Mouse (Mus musculus) stomach, postnatal 0 days (tissue): ENCODE measurements around the gene Rabgap1l. TPM values are rescaled to one million over a fixed set of nuclear protein-coding genes. Genes with fewer than 3 reads are reported as not detected.

Source experiments
- ATAC-seq: fragments of 200-750 bp; cut with Nextera tagmentation; 2 replicates; pipeline ENCODE4 v1.8.0; 2017; ENCODE audit not compliant: low FRiP score, low TSS enrichment
- DNase-seq: peaks from one replicate; pipeline ENCODE4 v3.0.0-alpha.2; 2016; ENCODE audit warnings: low spot score
- H3K27ac ChIP-seq: fragments of 300-500 bp; sonication (generic); replicated peaks from 2 replicates; pipeline ENCODE4 v1.5.1; 2014; ENCODE audit warnings: mild to moderate bottlenecking, control low read depth
- H3K27me3 ChIP-seq: fragments of 300-500 bp; sonication (generic); 2 replicates; pipeline ENCODE4 v1.6.1; 2014; ENCODE audit warnings: low read length; ENCODE audit not compliant: control insufficient read depth, insufficient read depth
- H3K36me3 ChIP-seq: fragments of 300-500 bp; sonication (generic); 2 replicates; pipeline ENCODE4 v1.6.1; 2014; ENCODE audit warnings: low read length, mixed read lengths; ENCODE audit not compliant: control insufficient read depth, insufficient read depth
- H3K4me1 ChIP-seq: fragments of 300-500 bp; sonication (generic); replicated peaks from 2 replicates; pipeline ENCODE4 v1.6.1; 2014; ENCODE audit warnings: antibody characterized with exemption; ENCODE audit not compliant: control insufficient read depth, insufficient read depth
- H3K4me2 ChIP-seq: fragments of 300-500 bp; sonication (generic); replicated peaks from 2 replicates; pipeline ENCODE4 v1.6.1; 2014; ENCODE audit warnings: low read depth, mild to moderate bottlenecking, control low read depth, moderate library complexity
- H3K4me3 ChIP-seq: fragments of 300-500 bp; sonication (generic); 2 replicates; pipeline ENCODE4 v1.5.1; 2014; ENCODE audit warnings: low read depth, low read length, control low read depth
- H3K9ac ChIP-seq: fragments of 300-500 bp; sonication (generic); 2 replicates; pipeline ENCODE4 v1.6.1; 2014; ENCODE audit warnings: mild to moderate bottlenecking, low read length, control low read depth, mixed read lengths
- H3K9me3 ChIP-seq: fragments of 300-500 bp; sonication (generic); 2 replicates; pipeline ENCODE4 v1.6.1; 2016; ENCODE audit warnings: low read length; ENCODE audit not compliant: control insufficient read depth
- CTCF ChIP-seq: IDR thresholded peaks from 2 replicates; pipeline ENCODE4 v1.5.1; 2016; ENCODE audit warnings: antibody characterized with exemption, low read depth, mild to moderate bottlenecking, moderate library complexity
- EP300 ChIP-seq: optimal IDR thresholded peaks from 2 replicates; pipeline ENCODE3; 2016; ENCODE audit warnings: antibody characterized with exemption
- WGBS: fragments of 180-500 bp; shearing (Covaris S2); extraction: QIAGEN DNeasy Blood & Tissue Kit; methylation state at CpG from one replicate; pipeline ENCODE4 v1.1.7; 2014; 5-methylcytosine and 5-hydroxymethylcytosine counted together
- polyA plus RNA-seq: library from polyadenylated mRNA; unstranded; fragments of >200 nt; fragmentation: Nextera tagmentation; extraction: Ambion mirVana; gene quantifications from 2 replicates; pipeline ENCODE4 v1.2.1, GENCODE M21; 2015

Gene Rabgap1l
- polyA plus RNA-seq, 1 experiment from 2014 or later = 19.6 TPM

- no peaks in the 10 kb centered on the region for H3K27me3 ChIP-seq
- no peak overlapping the region for H3K4me3 ChIP-seq
- H3K27ac ChIP-seq = no peak overlapping the region
- no peaks in the 10 kb centered on the region for H3K4me1 ChIP-seq
- WGBS = 60% methylated on average over 4 of the region's 4 CpGs
- no peak for TF ChIP-seq EP300
- TF ChIP-seq CTCF = no peak
- no peak overlapping the region for H3K4me2 ChIP-seq
- H3K36me3 ChIP-seq = no peaks in the 10 kb centered on the region
- DNase-seq (no peak), ATAC-seq (no peak)
- no peaks in the 10 kb centered on the region for H3K9me3 ChIP-seq
- no peak overlapping the region for H3K9ac ChIP-seq
These were observed 458.2 kb downstream of the Rabgap1l start for GRCm38 (mm10) chr1:160334791-160335190.

- 57% methylated on average over 1 of the region's 1 CpGs for WGBS
- H3K4me3 ChIP-seq = no peak overlapping the region
- no peak for ATAC-seq
These were observed 462.2 kb downstream of the Rabgap1l start for GRCm38 (mm10) chr1:160330828-160331227.

DNA sequence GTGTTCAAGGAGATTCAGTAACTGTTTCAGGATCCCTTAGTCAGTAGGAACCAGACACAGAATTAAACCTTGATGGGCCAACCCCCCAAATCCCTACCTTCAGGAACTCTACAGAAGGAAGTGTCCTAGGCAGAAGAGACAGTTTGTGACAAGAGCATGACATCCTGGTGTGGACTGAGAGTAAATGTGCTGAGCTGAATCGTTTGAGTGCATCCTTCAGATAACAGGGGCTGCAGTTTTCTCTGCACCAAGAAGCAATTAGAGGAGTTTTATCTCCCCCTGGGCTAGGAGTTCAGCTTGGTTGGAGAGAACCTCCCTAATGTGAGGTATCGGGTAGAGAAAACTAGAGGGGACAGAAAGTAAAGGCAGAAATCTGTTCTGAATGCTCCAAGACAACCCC, 462.8 kb downstream of the Rabgap1l start:
- ATAC-seq = no peak
- 60% methylated on average over 2 of the region's 2 CpGs for WGBS
- H3K4me2 ChIP-seq = no peak overlapping the region
- H3K27me3 ChIP-seq = no peaks in the 10 kb centered on the region
- no peak overlapping the region for H3K4me3 ChIP-seq
- no peak for TF ChIP-seq EP300
- TF ChIP-seq CTCF = no peak
- H3K9ac ChIP-seq = no peak overlapping the region
- H3K9me3 ChIP-seq = no peaks in the 10 kb centered on the region
- H3K27ac ChIP-seq = no peak overlapping the region
- no peaks in the 10 kb centered on the region for H3K36me3 ChIP-seq
- no peaks in the 10 kb centered on the region for H3K4me1 ChIP-seq
- no peak for DNase-seq

More at GRCm38 (mm10) chr1:160330828-160331227, 462.2 kb downstream of the Rabgap1l start:
- no peak for DNase-seq
- Histone ChIP-seq H3K9ac (no peak overlapping the region), H3K27ac (no peak overlapping the region), H3K4me2 (no peak overlapping the region), H3K27me3 (no peaks in the 10 kb centered on the region), H3K36me3 (no peaks in the 10 kb centered on the region), H3K9me3 (no peaks in the 10 kb centered on the region), H3K4me1 (no peaks in the 10 kb centered on the region)
- TF ChIP-seq EP300 = no peak
- no peak for TF ChIP-seq CTCF

- Histone ChIP-seq H3K27ac (no peak overlapping the region), H3K36me3 (no peaks in the 10 kb centered on the region), H3K4me1 (no peaks in the 10 kb centered on the region), H3K4me2 (no peak overlapping the region), H3K4me3 (no peak overlapping the region), H3K9me3 (no peaks in the 10 kb centered on the region), H3K9ac (no peak overlapping the region), H3K27me3 (no peaks in the 10 kb centered on the region)
- peak; percentile 50 for TF ChIP-seq CTCF
- TF ChIP-seq EP300 = no peak
- ATAC-seq = no peak
- DNase-seq = no peak
- WGBS = 69% methylated on average over 7 of the region's 7 CpGs
These were observed 463.2 kb downstream of the Rabgap1l start for GRCm38 (mm10) chr1:160329788-160330187.

DNA sequence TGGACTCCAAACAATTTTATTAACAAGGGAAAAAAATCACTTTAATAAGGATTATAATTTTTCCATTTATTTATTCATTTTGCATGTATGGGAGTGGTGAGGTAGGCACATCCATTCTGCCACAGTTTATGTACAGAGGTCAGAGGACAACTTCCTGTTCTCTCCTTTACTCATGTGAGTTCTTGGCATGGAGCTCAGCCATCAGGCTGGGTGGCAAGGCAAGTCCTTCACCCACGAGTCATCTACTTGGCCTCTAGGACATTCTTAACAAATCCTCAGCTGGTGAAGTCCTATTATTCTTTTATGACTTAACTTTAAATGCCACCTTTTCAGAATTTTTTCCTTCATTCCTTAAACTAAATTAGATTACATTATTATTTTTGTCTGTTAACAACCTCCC, 465.5 kb downstream of the Rabgap1l start:
- Histone ChIP-seq H3K4me1 (no peaks in the 10 kb centered on the region), H3K4me2 (no peak overlapping the region), H3K27ac (no peak overlapping the region), H3K27me3 (no peaks in the 10 kb centered on the region), H3K4me3 (no peak overlapping the region), H3K36me3 (no peaks in the 10 kb centered on the region), H3K9me3 (no peaks in the 10 kb centered on the region), H3K9ac (no peak overlapping the region)
- DNase-seq (no peak), ATAC-seq (no peak)
- TF ChIP-seq EP300 (no peak), CTCF (no peak)
- 48% methylated on average over 1 of the region's 1 CpGs for WGBS

- ATAC-seq = 0 out of 2 replicates have a peak, but pooled peaks have one; percentile 47
- DNase-seq = peak; percentile 26
- no peak for TF ChIP-seq CTCF
- TF ChIP-seq EP300 = no peak
- H3K4me1 ChIP-seq = no peaks in the 10 kb centered on the region
- H3K4me2 ChIP-seq = no peak overlapping the region
- H3K9me3 ChIP-seq = no peaks in the 10 kb centered on the region
- 42% methylated on average over 5 of the region's 5 CpGs for WGBS
- no peak overlapping the region for H3K4me3 ChIP-seq
- no peak overlapping the region for H3K27ac ChIP-seq
- H3K27me3 ChIP-seq = no peaks in the 10 kb centered on the region
- H3K36me3 ChIP-seq = no peaks in the 10 kb centered on the region
- H3K9ac ChIP-seq = no peak overlapping the region
These were observed 467.5 kb downstream of the Rabgap1l start for GRCm38 (mm10) chr1:160325542-160325941.
